Mouse (Mus musculus): ENCODE results near the gene Slc35d1. TPM values are rescaled to one million over a fixed set of nuclear protein-coding genes. Genes with fewer than 3 reads are reported as not detected.

Slc35d1 gene
- total RNA-seq (2012; rRNA removed) (6.0 and 8.7 TPM in 2 replicates), total RNA-seq (2014; rRNA removed) (7.0 and 8.7 TPM in 2 replicates), polyA plus RNA-seq (2012; ENCODE audit: insufficient read length, low read depth) (11.5 and 11.7 TPM in 2 replicates)

DNA sequence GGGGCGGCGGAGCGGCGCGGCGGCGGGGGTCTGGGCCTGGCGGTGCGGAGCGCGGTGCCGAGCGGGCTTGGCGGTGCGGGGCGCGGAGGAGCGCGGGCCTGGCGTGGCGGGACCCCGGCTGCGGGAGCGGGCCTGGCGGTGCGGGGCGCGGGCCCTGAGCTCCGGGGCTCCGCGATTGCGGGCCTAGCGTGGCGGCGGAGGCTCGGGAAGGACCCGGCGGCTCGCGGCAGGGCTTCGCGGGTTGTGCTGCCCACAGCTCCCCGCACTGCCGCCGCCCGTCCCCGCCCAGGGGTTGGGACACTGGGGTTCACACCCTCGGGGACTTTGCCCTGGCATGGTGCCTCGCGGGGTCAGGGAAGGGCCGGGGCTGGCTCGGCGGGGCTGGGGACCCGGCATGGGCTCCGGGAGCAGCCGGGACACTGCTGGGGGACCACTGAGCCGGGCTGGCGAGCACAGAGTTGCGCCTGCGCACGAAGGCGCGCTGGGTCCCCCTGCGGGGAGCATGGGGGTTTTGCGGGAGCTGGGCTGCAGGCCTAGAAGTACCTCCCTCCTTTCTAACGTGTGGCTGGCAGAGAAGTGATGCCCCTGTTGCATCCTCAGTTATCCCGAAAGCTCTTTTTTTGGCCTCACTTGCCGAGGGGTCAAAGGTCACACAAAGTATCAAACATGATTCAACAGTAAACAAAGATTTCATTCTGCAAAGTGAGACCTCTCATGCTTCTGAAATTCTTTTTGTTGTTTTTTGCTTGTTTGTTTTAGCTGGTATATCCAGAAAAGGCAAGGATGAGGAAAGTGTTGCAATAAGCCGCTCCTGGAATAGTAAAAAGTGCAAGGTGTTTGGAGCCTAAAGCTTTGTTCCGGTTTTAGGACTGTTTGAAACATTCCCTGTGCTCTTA is at the start of gene Slc35d1:
Gene Slc35d1 (minus strand): TSS at position 240 of the 896 bp plus-strand sequence.
- in situ Hi-C loops (cut with MboI; ENCODE audit: low pct_ligation_motif_present, low pct_unique_long_range_greater_than_20kb, low sequenced_read_pairs), result no loop called here
- peaks cover 7 to 27% of the 10 kb centered on the region in 2 experiments for H3K4me1 ChIP-seq (ENCODE audit: control insufficient read depth in 1 of 2, insufficient read depth in 2 of 2)
- H3K4me2 ChIP-seq (ENCODE audit: insufficient read depth, low read depth, poor library complexity, severe bottlenecking), result peak within 1 kb of the TSS; percentile 72
- peak; percentile 60 for DNase-seq (ENCODE audit: extremely low read depth)
- TF ChIP-seq MAFK (IDR thresholded peaks at IDR 0.05; ENCODE audit: insufficient replicate concordance, low read length) (no peak), MAX (IDR thresholded peaks at IDR 0.05; ENCODE audit: low read length) (peak; percentile 39; the same call in 1 of the 2 replicates), HCFC1 (IDR thresholded peaks at IDR 0.05; ENCODE audit: low read depth, low read length) (no peak), NRF1 (IDR thresholded peaks at IDR 0.05; ENCODE audit: low read depth, low read length) (peak; percentile 92), RAD21 (IDR thresholded peaks at IDR 0.05; ENCODE audit: low read depth, low read length) (no peak), POLR2A (IDR thresholded peaks at IDR 0.05; ENCODE audit: low read depth, low read length) (peak; percentile 58; the same call in 1 of the 2 replicates), MEF2A (IDR thresholded peaks at IDR 0.05; ENCODE audit: borderline replicate concordance, low read depth, low read length) (no peak), GABPA (IDR thresholded peaks at IDR 0.05; ENCODE audit: insufficient replicate concordance, low read depth, low read length) (no peak), MXI1 (IDR thresholded peaks at IDR 0.05; ENCODE audit: low read depth, low read length) (no peak; the same call in 1 of the 2 replicates), CHD2 (IDR thresholded peaks at IDR 0.05; ENCODE audit: low read length) (no peak), ELF1 (IDR thresholded peaks at IDR 0.05; ENCODE audit: low read depth, low read length) (no peak), CTCF (conservative IDR thresholded peaks at IDR 0.05 in 1 of 2, IDR thresholded peaks at IDR 0.05 in 1 of 2; ENCODE audit: low read depth in 2 of 2, low read length in 2 of 2) (no peak), ZNF384 (IDR thresholded peaks at IDR 0.05; ENCODE audit: low read depth, low read length) (0 out of 2 replicates have a peak, but pooled peaks have one; percentile 2), ZKSCAN1 (IDR thresholded peaks at IDR 0.05; ENCODE audit: borderline replicate concordance, low read depth, low read length) (no peak), MYC (IDR thresholded peaks at IDR 0.05; ENCODE audit: low read depth, low read length) (peak; percentile 47; the same call in 1 of the 2 replicates), ZC3H11A (IDR thresholded peaks at IDR 0.05; ENCODE audit: low read depth, low read length) (no peak), IRF4 (IDR thresholded peaks at IDR 0.05; ENCODE audit: low read depth, low read length) (no peak), MAZ (IDR thresholded peaks at IDR 0.05; ENCODE audit: low read depth, low read length) (no peak), ZMIZ1 (IDR thresholded peaks at IDR 0.05; ENCODE audit: low read depth, low read length) (no peak; the same call in 1 of the 2 replicates), BHLHE40 (IDR thresholded peaks at IDR 0.05; ENCODE audit: low read depth, low read length) (no peak), CHD1 (IDR thresholded peaks at IDR 0.05; ENCODE audit: low read depth, low read length) (no peak), SMC3 (IDR thresholded peaks at IDR 0.05; ENCODE audit: low read depth, low read length) (no peak), USF1 (IDR thresholded peaks at IDR 0.05; ENCODE audit: low read depth, low read length) (no peak), PAX5 (IDR thresholded peaks at IDR 0.05; ENCODE audit: low read length) (no peak), TCF12 (IDR thresholded peaks at IDR 0.05; ENCODE audit: low read depth, low read length) (peak; percentile 68), JUND (conservative IDR thresholded peaks at IDR 0.05; ENCODE audit: low read depth, low read length) (no peak), JUN (IDR thresholded peaks at IDR 0.05; ENCODE audit: insufficient read depth, low read depth, low read length) (no peak), EP300 (IDR thresholded peaks at IDR 0.05; ENCODE audit: low read length) (no peak), NELFE (IDR thresholded peaks at IDR 0.05; ENCODE audit: low read depth, low read length) (peak; percentile 76), ETS1 (conservative IDR thresholded peaks at IDR 0.05; ENCODE audit: low read depth, low read length) (no peak), KAT2A (IDR thresholded peaks at IDR 0.05; ENCODE audit: insufficient replicate concordance, low read length) (no peak), POLR2AphosphoS2 (IDR thresholded peaks at IDR 0.05; ENCODE audit: low read depth, low read length) (no peak), SIN3A (IDR thresholded peaks at IDR 0.05; ENCODE audit: low read length) (no peak; the same call in 1 of the 2 replicates), TBP (conservative IDR thresholded peaks at IDR 0.05; ENCODE audit: low read depth, low read length) (peak; percentile 69), RCOR1 (conservative IDR thresholded peaks at IDR 0.05; ENCODE audit: low read depth, low read length) (no peak), USF2 (conservative IDR thresholded peaks at IDR 0.05; ENCODE audit: low read depth, low read length) (no peak), E2F4 (IDR thresholded peaks at IDR 0.05; ENCODE audit: insufficient replicate concordance, low read depth, low read length) (no peak), UBTF (IDR thresholded peaks at IDR 0.05; ENCODE audit: low read depth, low read length) (peak; percentile 85; the same call in 1 of the 2 replicates)
- no peaks in the 10 kb centered on the region for H3K9me3 ChIP-seq (replicated peaks; ENCODE audit: low read length)
- no peaks in the 10 kb centered on the region for H3K27me3 ChIP-seq (replicated peaks)
- peak within 1 kb of the TSS; percentile 95 for H3K9ac ChIP-seq (ENCODE audit: insufficient read depth, low read depth)
- dilution Hi-C loops (cut with MboI; ENCODE audit: extremely low pct_ligation_motif_present, extremely low pct_unique_long_range_greater_than_20kb, low sequenced_read_pairs), result no loop called here
- H3K4me3 ChIP-seq (replicated peaks in 1 of 3; ENCODE audit: low read depth in 2 of 3, low read length in 2 of 3, poor library complexity in 1 of 3), result peak within 1 kb of the TSS; percentile 68 to 95 (median 84)
- peaks cover 13% of the 10 kb centered on the region for H3K79me2 ChIP-seq (replicated peaks; ENCODE audit: control insufficient read depth, extremely low read depth, insufficient read depth, poor library complexity, severe bottlenecking)
- peak within 1 kb of the TSS; percentile 55 for H3K27ac ChIP-seq (ENCODE audit: insufficient read depth, low read depth)
- H3K36me3 ChIP-seq (replicated peaks in 1 of 2; ENCODE audit: control insufficient read depth in 1 of 2, insufficient read depth in 1 of 2, low read length in 1 of 2), result peaks cover 2 to 21% of the 10 kb centered on the region in 2 experiments

Measured in CH12.LX (cell line).